Mouse (Mus musculus) forebrain, postnatal 0 days (tissue): ENCODE results near the gene Ntn5. TPM values are rescaled to one million over a fixed set of nuclear protein-coding genes. Genes with fewer than 3 reads are reported as not detected.

Source experiments
- ATAC-seq: fragments of 200-750 bp; cut with Nextera tagmentation; 2 replicates; pipeline ENCODE4 v1.8.0; 2017; ENCODE audit warnings: mild to moderate bottlenecking, moderate library complexity
- DNase-seq: peaks from one replicate; pipeline ENCODE4 v3.0.0-alpha.2; 2015
- H3K27ac ChIP-seq: fragments of 300-500 bp; sonication (generic); 2 replicates; pipeline ENCODE4 v1.5.1; 2014; ENCODE audit warnings: low read depth, mild to moderate bottlenecking, antibody characterized with exemption, low read length, moderate library complexity, mixed read lengths
- H3K27me3 ChIP-seq: fragments of 300-500 bp; sonication (generic); 2 replicates; pipeline ENCODE4 v1.6.1; 2014; ENCODE audit warnings: mild to moderate bottlenecking, low read length, mixed read lengths; ENCODE audit not compliant: insufficient read depth
- H3K36me3 ChIP-seq: fragments of 300-500 bp; sonication (generic); 2 replicates; pipeline ENCODE4 v1.6.1; 2014; ENCODE audit warnings: mild to moderate bottlenecking, moderate library complexity; ENCODE audit not compliant: insufficient read depth
- H3K4me1 ChIP-seq: fragments of 300-500 bp; sonication (generic); 2 replicates; pipeline ENCODE4 v1.6.1; 2014; ENCODE audit warnings: antibody characterized with exemption; ENCODE audit not compliant: insufficient read depth
- H3K4me2 ChIP-seq: fragments of 300-500 bp; sonication (generic); 2 replicates; pipeline ENCODE4 v1.6.1; 2014; ENCODE audit warnings: low read depth, mild to moderate bottlenecking, moderate library complexity
- H3K4me3 ChIP-seq: fragments of 300-500 bp; sonication (generic); 2 replicates; pipeline ENCODE4 v1.5.1; 2014; ENCODE audit warnings: low read depth, low read length, mixed read lengths
- H3K9ac ChIP-seq: fragments of 300-500 bp; sonication (generic); 2 replicates; pipeline ENCODE4 v1.6.1; 2014; ENCODE audit warnings: mild to moderate bottlenecking
- H3K9me3 ChIP-seq: fragments of 300-500 bp; sonication (generic); 2 replicates; pipeline ENCODE4 v1.6.1; 2016; ENCODE audit warnings: low read length
- CTCF ChIP-seq: sonication (generic); IDR thresholded peaks from 2 replicates; pipeline ENCODE4 v1.5.1; 2016; ENCODE audit warnings: antibody characterized with exemption, control low read depth, low read depth
- whole genome bisulfite sequencing: fragments of 180-500 bp; shearing (Covaris S2); extraction: QIAGEN DNeasy Blood & Tissue Kit; methylation state at CpG from one replicate; pipeline ENCODE4 v1.1.7; 2014; 5-methylcytosine and 5-hydroxymethylcytosine counted together
- polyA plus RNA-seq: library from polyadenylated mRNA; unstranded; fragments of >200 nt; fragmentation: Nextera tagmentation; extraction: Ambion mirVana; gene quantifications from 2 replicates; pipeline ENCODE4 v1.2.1, GENCODE M21; 2015
- total RNA-seq: library from RNA; depleted of rRNA; stranded (reverse); fragments of >200 nt; gene quantifications from 2 replicates; pipeline ENCODE4 v1.2.3, GENCODE M21; 2014

Ntn5 gene
- total and polyA plus RNA-seq, 2 experiments from 2014 or later: 0.33 to 0.47 TPM

GRCm38 (mm10) chr7:45725713-45726112 is 41.9 kb downstream of the Ntn5 start, which contains the start of gene Spaca4:
TSS of gene Spaca4 (minus strand) at chr7:45725813.
- Histone ChIP-seq H3K4me1 (no peaks in the 10 kb centered on the region), H3K36me3 (peaks cover 56% of the 10 kb centered on the region), H3K27ac (no peak within 1 kb of the TSS), H3K27me3 (no peaks in the 10 kb centered on the region), H3K9me3 (no peaks in the 10 kb centered on the region), H3K4me3 (no peak within 1 kb of the TSS), H3K4me2 (no peak within 1 kb of the TSS), H3K9ac (no peak within 1 kb of the TSS)
- 91% methylated on average over 11 of the region's 11 CpGs for WGBS
- TF ChIP-seq CTCF: no peak
- DNase-seq (no peak), ATAC-seq (no peak)

GRCm38 (mm10) chr7:45726419-45726818 is 42.6 kb downstream of the Ntn5 start:
- peaks cover 49% of the 10 kb centered on the region for H3K36me3 ChIP-seq
- no peak overlapping the region for H3K27ac ChIP-seq

DNA sequence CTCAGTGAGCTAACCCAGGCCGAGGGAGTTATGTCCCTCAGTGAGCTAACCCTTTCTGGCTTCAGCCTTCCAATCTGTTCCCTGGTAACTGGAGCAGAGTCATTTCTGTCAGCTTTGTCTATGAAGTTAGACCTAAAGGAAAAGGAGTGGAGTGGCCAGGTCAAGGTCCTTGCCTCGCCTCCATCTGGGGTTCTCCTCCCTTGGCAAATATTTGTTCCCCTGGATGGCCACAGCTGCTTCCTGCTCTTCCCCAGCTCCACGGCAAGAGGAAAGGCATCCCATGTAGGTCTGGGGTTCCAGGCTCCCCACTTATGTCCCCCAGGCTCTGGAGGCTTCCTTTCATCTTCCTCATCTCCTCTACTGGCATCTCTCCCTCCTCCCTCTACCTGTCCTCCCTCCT is 43.8 kb downstream of the Ntn5 start:
- Histone ChIP-seq H3K36me3 (peaks cover 38% of the 10 kb centered on the region), H3K9ac (no peak overlapping the region), H3K4me1 (no peaks in the 10 kb centered on the region), H3K4me2 (no peak overlapping the region), H3K4me3 (no peak overlapping the region), H3K27ac (no peak overlapping the region), H3K27me3 (no peaks in the 10 kb centered on the region), H3K9me3 (no peaks in the 10 kb centered on the region)
- DNase-seq: no peak
- no peak for TF ChIP-seq CTCF
- WGBS: 94% methylated on average over 3 of the region's 3 CpGs
- no peak for ATAC-seq

More at GRCm38 (mm10) chr7:45726419-45726818, 42.6 kb downstream of the Ntn5 start:
- Histone ChIP-seq H3K27me3 (no peaks in the 10 kb centered on the region), H3K4me2 (no peak overlapping the region), H3K9ac (no peak overlapping the region), H3K9me3 (no peaks in the 10 kb centered on the region), H3K4me1 (no peaks in the 10 kb centered on the region), H3K4me3 (no peak overlapping the region)
- no peak for TF ChIP-seq CTCF
- ATAC-seq (no peak), DNase-seq (no peak)
- WGBS: 93% methylated on average over 10 of the region's 10 CpGs

GRCm38 (mm10) chr7:45730727-45731431 is 47.1 kb downstream of the Ntn5 start:
- ATAC-seq: no peak
- no peak for DNase-seq
- Histone ChIP-seq H3K4me2 (no peak overlapping the region), H3K27me3 (no peaks in the 10 kb centered on the region), H3K9ac (no peak overlapping the region), H3K4me3 (no peak overlapping the region), H3K9me3 (no peaks in the 10 kb centered on the region), H3K27ac (no peak overlapping the region), H3K36me3 (peaks cover 12% of the 10 kb centered on the region), H3K4me1 (no peaks in the 10 kb centered on the region)
- WGBS: 18% methylated on average over 16 of the region's 16 CpGs
- TF ChIP-seq CTCF: peak; percentile 54

GRCm38 (mm10) chr7:45733477-45733876 is 49.7 kb downstream of the Ntn5 start:
- Histone ChIP-seq H3K4me1 (no peaks in the 10 kb centered on the region), H3K4me3 (no peak overlapping the region), H3K27me3 (no peaks in the 10 kb centered on the region), H3K27ac (no peak overlapping the region), H3K36me3 (peaks cover 4% of the 10 kb centered on the region; the same call in 1 of the 2 replicates), H3K4me2 (no peak overlapping the region), H3K9me3 (no peaks in the 10 kb centered on the region), H3K9ac (no peak overlapping the region)
- WGBS: 86% methylated on average over 5 of the region's 5 CpGs
- DNase-seq (no peak), ATAC-seq (no peak)
- no peak for TF ChIP-seq CTCF

DNA sequence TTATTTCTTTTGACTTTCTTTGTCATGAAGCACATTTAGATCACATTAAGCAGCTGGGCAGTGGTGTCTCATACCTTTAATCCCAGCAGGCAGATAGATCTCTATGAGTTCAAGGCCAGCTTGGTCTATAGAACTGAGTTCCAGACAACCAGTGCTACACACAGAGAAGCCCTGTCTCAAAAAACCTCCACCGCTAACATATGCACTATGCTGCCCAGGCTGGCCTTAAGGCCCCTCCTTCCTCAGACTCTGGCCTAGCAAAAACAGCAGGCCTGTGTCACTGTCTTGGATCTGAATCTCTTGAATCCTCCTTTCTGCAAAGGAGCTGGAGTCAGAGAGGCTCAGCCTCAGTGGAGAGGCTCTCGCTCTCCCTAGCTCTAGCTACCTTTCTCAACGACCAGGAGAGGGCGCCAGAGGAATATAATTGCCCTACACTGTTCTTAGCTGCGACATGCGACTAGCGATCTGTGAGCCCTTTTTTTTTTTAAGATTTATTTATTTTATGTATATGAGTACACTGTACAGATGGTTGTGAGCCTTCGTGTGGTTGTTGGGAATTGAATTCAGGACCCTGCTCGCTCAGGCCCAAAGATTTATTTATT is 55.4 kb downstream of the Ntn5 start:
- no peaks in the 10 kb centered on the region for H3K27me3 ChIP-seq
- DNase-seq (peak; percentile 93), ATAC-seq (peak; percentile 93)
- no peaks in the 10 kb centered on the region for H3K4me1 ChIP-seq
- H3K27ac ChIP-seq: no peak overlapping the region
- H3K9ac ChIP-seq: no peak overlapping the region
- WGBS: 8% methylated on average over 9 of the region's 9 CpGs
- H3K4me3 ChIP-seq: no peak overlapping the region
- H3K9me3 ChIP-seq: no peaks in the 10 kb centered on the region
- no peak overlapping the region for H3K4me2 ChIP-seq
- peak; percentile 87 for TF ChIP-seq CTCF
- H3K36me3 ChIP-seq: no peaks in the 10 kb centered on the region

DNA sequence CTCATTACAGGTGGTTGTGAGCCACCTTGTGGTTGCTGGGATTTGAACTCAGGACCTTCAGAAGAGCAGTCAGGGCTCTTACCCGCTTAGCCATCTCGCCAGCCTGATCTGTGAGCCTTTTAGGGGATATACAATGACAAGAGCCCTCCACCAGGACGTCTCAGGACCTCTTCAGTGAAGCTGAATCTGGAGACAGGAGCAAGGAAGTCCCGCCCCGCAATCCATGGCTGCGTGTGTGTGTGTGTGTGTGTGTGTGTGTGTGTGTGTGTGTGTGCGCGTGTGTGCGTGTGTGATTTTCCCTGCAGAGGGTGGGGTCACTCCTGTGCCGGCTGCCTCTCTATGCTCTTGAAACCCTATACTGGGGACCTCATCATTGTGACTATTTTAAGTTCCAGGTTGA is 56.0 kb downstream of the Ntn5 start:
- Histone ChIP-seq H3K4me3 (no peak overlapping the region), H3K27me3 (no peaks in the 10 kb centered on the region), H3K9ac (no peak overlapping the region), H3K4me2 (no peak overlapping the region), H3K36me3 (no peaks in the 10 kb centered on the region), H3K9me3 (no peaks in the 10 kb centered on the region), H3K4me1 (no peaks in the 10 kb centered on the region), H3K27ac (no peak overlapping the region)
- ATAC-seq (0 out of 2 replicates have a peak, but pooled peaks have one; percentile 2), DNase-seq (no peak)
- 74% methylated on average over 10 of the region's 10 CpGs for WGBS
- no peak for TF ChIP-seq CTCF
